Mouse (Mus musculus) spleen, embryonic (tissue): ENCODE measurements at regions not wholly inside any gene's neighbourhood (a gene's known extent, or its start where the extent isn't known, plus 50 kb on each side); places are given as distances from the start of the nearest gene placed in this dataset.

Experiments used
- CTCF ChIA-PET: fragments of 350-600 bp; sonication (Branson Sonifier 250); formaldehyde crosslinking; loops from one replicate; lab custom pipeline; 2022; lab: Charles Lee

GRCm38 (mm10) chr3:52527781-52528180 is 259.6 kb downstream of the Foxo1 start:
- CTCF ChIA-PET, result interaction anchor here (0.6 kb wide), 2 partner anchors 31 to 260 kb away, joined by 4 to 7 read pairs; no protein-coding TSS in a partner anchor

GRCm38 (mm10) chr3:52527010-52527754 is 259.0 kb downstream of the Foxo1 start:
- CTCF ChIA-PET, result interaction anchor here (0.6 kb wide), 2 partner anchors 30 to 261 kb away, joined by 4 to 7 read pairs; no protein-coding TSS in a partner anchor

GRCm38 (mm10) chr3:52522886-52523285 is 254.8 kb downstream of the Foxo1 start:
- CTCF ChIA-PET, result interaction anchor here (0.7 kb wide), 1 partner anchor 278 kb away, joined by 3 read pairs; no protein-coding TSS in a partner anchor

- CTCF ChIA-PET, result interaction anchor here (0.8 kb wide), 1 partner anchor 62 kb away, joined by 4 read pairs; no protein-coding TSS in a partner anchor
Measured at GRCm38 (mm10) chr3:52520609-52520947, 252.4 kb downstream of the Foxo1 start.

- CTCF ChIA-PET, result no interaction called here
Measured at GRCm38 (mm10) chr3:52519910-52520608, 251.9 kb downstream of the Foxo1 start.

GRCm38 (mm10) chr3:52517808-52518207 is 249.7 kb downstream of the Foxo1 start:
- CTCF ChIA-PET, result interaction anchor here (0.6 to 0.7 kb wide), 2 partner anchors 11 to 216 kb away, joined by 5 read pairs; no protein-coding TSS in a partner anchor

GRCm38 (mm10) chr3:52516691-52517090 is 248.6 kb downstream of the Foxo1 start:
- CTCF ChIA-PET, result no interaction called here

- CTCF ChIA-PET, result no interaction called here
Measured at GRCm38 (mm10) chr3:52512761-52513160, 244.6 kb downstream of the Foxo1 start.

GRCm38 (mm10) chr3:52511549-52511948 is 243.4 kb downstream of the Foxo1 start:
- CTCF ChIA-PET, result interaction anchor here (1.1 kb wide), 1 partner anchor 19 kb away, joined by 3 read pairs; no protein-coding TSS in a partner anchor

- CTCF ChIA-PET, result interaction anchor here (0.6 to 0.7 kb wide), 2 partner anchors 57 to 205 kb away, joined by 6 to 7 read pairs; no protein-coding TSS in a partner anchor
Measured at GRCm38 (mm10) chr3:52510831-52511230, 242.7 kb downstream of the Foxo1 start.

- CTCF ChIA-PET, result interaction anchor here (0.6 to 1.0 kb wide), 3 partner anchors 11 to 204 kb away, joined by 3 to 7 read pairs (median 6); no protein-coding TSS in a partner anchor
Measured at GRCm38 (mm10) chr3:52510088-52510765, 242.1 kb downstream of the Foxo1 start.

GRCm38 (mm10) chr3:52503925-52504324 is 235.8 kb downstream of the Foxo1 start:
- CTCF ChIA-PET, result no interaction called here

GRCm38 (mm10) chr3:52502223-52502622 is 234.1 kb downstream of the Foxo1 start:
- CTCF ChIA-PET, result no interaction called here

GRCm38 (mm10) chr3:52501614-52502013 is 233.5 kb downstream of the Foxo1 start:
- CTCF ChIA-PET, result no interaction called here

GRCm38 (mm10) chr3:52500026-52500425 is 231.9 kb downstream of the Foxo1 start:
- CTCF ChIA-PET, result no interaction called here

- CTCF ChIA-PET, result no interaction called here
Measured at GRCm38 (mm10) chr3:52499581-52499980, 231.4 kb downstream of the Foxo1 start.

- CTCF ChIA-PET, result no interaction called here
Measured at GRCm38 (mm10) chr3:52498506-52499228, 230.5 kb downstream of the Foxo1 start.

GRCm38 (mm10) chr3:52496965-52497364 is 228.8 kb downstream of the Foxo1 start:
- CTCF ChIA-PET, result interaction anchor here (0.6 to 1.0 kb wide), 2 partner anchors 31 to 56 kb away, joined by 3 to 4 read pairs; no protein-coding TSS in a partner anchor

GRCm38 (mm10) chr3:52495401-52495800 is 227.3 kb downstream of the Foxo1 start:
- CTCF ChIA-PET, result no interaction called here

- CTCF ChIA-PET, result no interaction called here
Measured at GRCm38 (mm10) chr3:52494924-52495323, 226.8 kb downstream of the Foxo1 start.

- CTCF ChIA-PET, result interaction anchor here (1.0 to 1.3 kb wide), 2 partner anchors 160 to 208 kb away, joined by 3 read pairs; no protein-coding TSS in a partner anchor
Measured at GRCm38 (mm10) chr3:52479186-52479585, 211.1 kb downstream of the Foxo1 start.
